Comparison of ENCODE assay signal across 15 mouse cellular contexts in the genomic region with DNA sequence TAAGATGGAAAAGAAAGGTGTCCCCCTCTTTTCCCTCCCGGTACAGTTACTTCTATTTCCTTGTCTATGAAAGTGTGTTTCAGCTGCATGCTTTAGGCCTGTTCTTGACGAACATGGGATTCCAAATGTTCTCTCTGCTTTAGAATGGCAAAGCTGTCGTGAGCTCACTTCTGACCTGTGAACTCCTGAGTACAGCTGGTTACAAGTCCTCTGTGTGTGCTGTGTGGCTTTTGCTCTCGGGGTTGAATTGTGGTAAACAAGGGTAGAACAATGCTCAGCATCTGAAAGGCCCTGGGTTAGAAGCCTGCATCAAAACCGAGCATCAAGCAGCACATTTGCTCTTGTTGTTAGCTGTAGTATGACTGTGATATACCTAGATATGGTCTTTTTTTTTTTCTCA. TPM values are rescaled to one million over a fixed set of nuclear protein-coding genes. Genes with fewer than 3 reads are reported as not detected.
DNase-seq lines count a peak whose midpoint lies in the region; ATAC-seq and TF ChIP-seq lines count a peak whose summit lies in the region.
"Had no signal": no experiment of that assay in that cellular context is flagged by ENCODE, and none has a peak within 500 bp of the region (broad histone marks: within the 10 kb centered on the region; RNA-seq: fewer than 3 reads in every experiment).

No protein-coding gene starts in this region.

- no peak for TF ChIP-seq CTCF in heart, adult 2 months (IDR thresholded peaks at IDR 0.05)
- TF ChIP-seq CTCF in lung, postnatal 0 days (IDR thresholded peaks at IDR 0.05) = no peak
- TF ChIP-seq CTCF in liver, postnatal 0 days (IDR thresholded peaks at IDR 0.05; ENCODE audit: low read depth) = no peak

- no peak for ATAC-seq in intestine, embryonic 14.5 days (replicated peaks; ENCODE audit: low FRiP score, low TSS enrichment, low read depth)
- no peak for ATAC-seq in intestine, embryonic 16.5 days
- no peak for ATAC-seq in lung, postnatal 0 days
- no peak for ATAC-seq in liver, postnatal 0 days

- peak overlapping the region; percentile 63 for H3K27ac ChIP-seq in heart, adult 2 months
- H3K27ac ChIP-seq in intestine, embryonic 14.5 days (ENCODE audit: low read depth) = peak overlapping the region; percentile 82
- no peak overlapping the region for H3K27ac ChIP-seq in intestine, embryonic 16.5 days (ENCODE audit: low read length)
- peak overlapping the region; percentile 83 for H3K27ac ChIP-seq in lung, postnatal 0 days (ENCODE audit: low read length)
- H3K27ac ChIP-seq in liver, postnatal 0 days (ENCODE audit: low read depth) = peak overlapping the region; percentile 74; the same call in 1 of the 2 replicates
- H3K27ac ChIP-seq: embryonic facial prominence, embryonic 13.5 days; forebrain, embryonic 10.5 days; hindbrain, embryonic 15.5 days; neural tube, embryonic 12.5 days had no signal

- H3K27me3 ChIP-seq in heart, adult 2 months (ENCODE audit: control insufficient read depth, insufficient read depth, low read length) = no peaks in the 10 kb centered on the region
- H3K27me3 ChIP-seq in intestine, embryonic 14.5 days (replicated peaks; ENCODE audit: control insufficient read depth, insufficient read depth, low read length) = no peaks in the 10 kb centered on the region
- H3K27me3 ChIP-seq in intestine, embryonic 16.5 days (replicated peaks; ENCODE audit: control insufficient read depth, insufficient read depth, low read length) = no peaks in the 10 kb centered on the region
- H3K27me3 ChIP-seq in lung, postnatal 0 days (replicated peaks; ENCODE audit: insufficient read depth, low read length) = no peaks in the 10 kb centered on the region
- H3K27me3 ChIP-seq in liver, postnatal 0 days (ENCODE audit: insufficient read depth, low read length) = no peaks in the 10 kb centered on the region
- H3K27me3 ChIP-seq: embryonic facial prominence, embryonic 13.5 days; hindbrain, embryonic 15.5 days; neural tube, embryonic 12.5 days had no signal

- 66% methylated on average over 5 of the region's 5 CpGs for WGBS in heart, adult 2 months
- 57% methylated on average over 5 of the region's 5 CpGs for WGBS in intestine, embryonic 14.5 days
- WGBS in intestine, embryonic 16.5 days = 66% methylated on average over 5 of the region's 5 CpGs
- WGBS in lung, postnatal 0 days = 64% methylated on average over 5 of the region's 5 CpGs
- WGBS in liver, postnatal 0 days (ENCODE audit: insufficient replicate concordance) = 62% methylated on average over 5 of the region's 5 CpGs

- no peak for TF ChIP-seq EP300 in heart, adult 2 months (IDR thresholded peaks at IDR 0.05; ENCODE audit: insufficient read depth, low read depth, low read length)
- TF ChIP-seq EP300 in lung, postnatal 0 days (IDR thresholded peaks at IDR 0.05) = no peak
- no peak for TF ChIP-seq EP300 in liver, postnatal 0 days (IDR thresholded peaks at IDR 0.05; ENCODE audit: low read depth)

- H3K79me2 ChIP-seq in heart, adult 2 months (replicated peaks; ENCODE audit: control insufficient read depth, insufficient read depth, low read length) = no peaks in the 10 kb centered on the region

- H3K4me2 ChIP-seq in intestine, embryonic 14.5 days (ENCODE audit: low read length) = no peak overlapping the region
- H3K4me2 ChIP-seq in intestine, embryonic 16.5 days (ENCODE audit: low read depth, low read length) = no peak overlapping the region
- no peak overlapping the region for H3K4me2 ChIP-seq in lung, postnatal 0 days (replicated peaks; ENCODE audit: low read depth, low read length)
- no peak overlapping the region for H3K4me2 ChIP-seq in liver, postnatal 0 days (ENCODE audit: low read depth, low read length)
- H3K4me2 ChIP-seq: embryonic facial prominence, embryonic 13.5 days; hindbrain, embryonic 15.5 days; neural tube, embryonic 12.5 days had no signal

- no peak for DNase-seq in heart, adult 2 months
- DNase-seq in heart, postnatal 10 days = no peak
- no peak for DNase-seq in intestine, embryonic 14.5 days (ENCODE audit: low spot score)
- DNase-seq in lung, postnatal 0 days (ENCODE audit: low spot score) = no peak
- DNase-seq in lung, postnatal 36 days = no peak
- no peak for DNase-seq in liver, postnatal 0 days
- no peak for DNase-seq in left cerebral cortex, postnatal 14 days (ENCODE audit: low spot score in 2 of 2)
- DNase-seq: cerebellum, adult 11-12 months; kidney, adult 9 months; thymus, adult 2 months had no signal

- TF ChIP-seq POLR2A in heart, adult 2 months (IDR thresholded peaks at IDR 0.05; ENCODE audit: insufficient read depth, low read depth, low read length) = no peak

- no peak overlapping the region for H3K9ac ChIP-seq in heart, adult 2 months (ENCODE audit: low read depth, low read length)
- no peak overlapping the region for H3K9ac ChIP-seq in intestine, embryonic 14.5 days (ENCODE audit: low read length)
- no peak overlapping the region for H3K9ac ChIP-seq in intestine, embryonic 16.5 days (ENCODE audit: low read depth, low read length)
- H3K9ac ChIP-seq in lung, postnatal 0 days (replicated peaks; ENCODE audit: low read depth) = no peak overlapping the region
- H3K9ac ChIP-seq in liver, postnatal 0 days (replicated peaks) = no peak overlapping the region
- H3K9ac ChIP-seq: hindbrain, embryonic 15.5 days; neural tube, embryonic 12.5 days had no signal

- H3K36me3 ChIP-seq in heart, adult 2 months (ENCODE audit: control insufficient read depth, insufficient read depth, low read length) = no peaks in the 10 kb centered on the region
- no peaks in the 10 kb centered on the region for H3K36me3 ChIP-seq in intestine, embryonic 14.5 days (ENCODE audit: control insufficient read depth, insufficient read depth, low read length)
- no peaks in the 10 kb centered on the region for H3K36me3 ChIP-seq in intestine, embryonic 16.5 days (ENCODE audit: control insufficient read depth, insufficient read depth, low read length)
- H3K36me3 ChIP-seq in lung, postnatal 0 days (ENCODE audit: insufficient read depth, low read length) = no peaks in the 10 kb centered on the region
- no peaks in the 10 kb centered on the region for H3K36me3 ChIP-seq in liver, postnatal 0 days (replicated peaks; ENCODE audit: insufficient read depth, low read length)
- H3K36me3 ChIP-seq: embryonic facial prominence, embryonic 13.5 days; forebrain, embryonic 10.5 days; hindbrain, embryonic 15.5 days; neural tube, embryonic 12.5 days had no signal

- H3K9me3 ChIP-seq in intestine, embryonic 14.5 days (ENCODE audit: control insufficient read depth, low read length) = no peaks in the 10 kb centered on the region
- no peaks in the 10 kb centered on the region for H3K9me3 ChIP-seq in intestine, embryonic 16.5 days (ENCODE audit: control insufficient read depth, low read length)
- no peaks in the 10 kb centered on the region for H3K9me3 ChIP-seq in lung, postnatal 0 days (ENCODE audit: low read length)
- no peaks in the 10 kb centered on the region for H3K9me3 ChIP-seq in liver, postnatal 0 days (ENCODE audit: low read length)
- H3K9me3 ChIP-seq: embryonic facial prominence, embryonic 13.5 days; forebrain, embryonic 10.5 days; hindbrain, embryonic 15.5 days; neural tube, embryonic 12.5 days had no signal

- H3K4me3 ChIP-seq in heart, adult 2 months = no peak overlapping the region
- H3K4me3 ChIP-seq in intestine, embryonic 14.5 days (ENCODE audit: low read depth, low read length) = no peak overlapping the region
- H3K4me3 ChIP-seq in intestine, embryonic 16.5 days (ENCODE audit: low read length) = no peak overlapping the region
- H3K4me3 ChIP-seq in lung, postnatal 0 days (ENCODE audit: low read depth, low read length) = no peak overlapping the region
- H3K4me3 ChIP-seq in liver, postnatal 0 days (ENCODE audit: low read depth, low read length) = no peak overlapping the region
- H3K4me3 ChIP-seq: embryonic facial prominence, embryonic 13.5 days; forebrain, embryonic 10.5 days; hindbrain, embryonic 15.5 days; neural tube, embryonic 12.5 days had no signal

- intact Hi-C loops in heart, adult 2 months (cut with DNase I) = no loop called here
- intact Hi-C loops in heart, postnatal 10 days (cut with DNase I) = no loop called here
- intact Hi-C loops in left cerebral cortex, postnatal 14 days (cut with DNase I) = no loop called here

- peaks cover 4% of the 10 kb centered on the region for H3K4me1 ChIP-seq in heart, adult 2 months (ENCODE audit: control insufficient read depth, insufficient read depth, low read length)
- H3K4me1 ChIP-seq in intestine, embryonic 14.5 days (replicated peaks; ENCODE audit: control insufficient read depth, insufficient read depth, low read length) = no peaks in the 10 kb centered on the region
- H3K4me1 ChIP-seq in intestine, embryonic 16.5 days (ENCODE audit: control insufficient read depth, insufficient read depth, low read length) = no peaks in the 10 kb centered on the region
- no peaks in the 10 kb centered on the region for H3K4me1 ChIP-seq in lung, postnatal 0 days (ENCODE audit: insufficient read depth, low read depth, low read length)
- H3K4me1 ChIP-seq in liver, postnatal 0 days (ENCODE audit: insufficient read depth) = peaks cover 6% of the 10 kb centered on the region; the same call in 1 of the 2 replicates
- H3K4me1 ChIP-seq: embryonic facial prominence, embryonic 13.5 days; hindbrain, embryonic 15.5 days; neural tube, embryonic 12.5 days had no signal

RNA-seq across cellular contexts. Expression of a gene that starts 6.3 kb away (rescaled TPM):
- total RNA-seq in heart, adult 2 months (2021) = 1 to 10 TPM; 5.5 to 5.8 TPM
- polyA plus RNA-seq in heart, adult 2 months (2012; rRNA removed) = 13.0 and 19.2 TPM in 2 replicates
- 1 to 10 TPM; 4.5 to 4.9 TPM for total RNA-seq in heart, postnatal 10 days (2021)
- polyA plus RNA-seq in intestine, embryonic 14.5 days (2014; fragmentation: Nextera tagmentation; extraction: Ambion mirVana) = 46.0 and 46.9 TPM in 2 replicates
- polyA plus RNA-seq in intestine, embryonic 16.5 days (2015; fragmentation: Nextera tagmentation; extraction: Ambion mirVana) = 25.9 and 28.4 TPM in 2 replicates
- polyA plus RNA-seq in lung, postnatal 0 days (2015; fragmentation: Nextera tagmentation; extraction: Ambion mirVana) = 43.0 and 44.5 TPM in 2 replicates
- polyA plus RNA-seq in liver, postnatal 0 days (2015; fragmentation: Nextera tagmentation; extraction: Ambion mirVana) = 11.7 and 13.0 TPM in 2 replicates
- 10 to 100 TPM; 10.2 to 11.4 TPM for total RNA-seq in left cerebral cortex, postnatal 14 days (2021)

RNA-seq across cellular contexts. Expression of a gene that starts 14.6 kb away (rescaled TPM):
- total RNA-seq in heart, adult 2 months (2021) = 10 to 100 TPM; 11.3 TPM
- polyA plus RNA-seq in heart, adult 2 months (2012; rRNA removed) = 24.3 and 32.2 TPM in 2 replicates
- 10 to 100 TPM; 11.5 to 11.8 TPM for total RNA-seq in heart, postnatal 10 days (2021)
- polyA plus RNA-seq in intestine, embryonic 14.5 days (2014; fragmentation: Nextera tagmentation; extraction: Ambion mirVana) = 18.0 and 19.4 TPM in 2 replicates
- 22.5 and 23.0 TPM in 2 replicates for polyA plus RNA-seq in intestine, embryonic 16.5 days (2015; fragmentation: Nextera tagmentation; extraction: Ambion mirVana)
- 42.3 and 48.1 TPM in 2 replicates for polyA plus RNA-seq in lung, postnatal 0 days (2015; fragmentation: Nextera tagmentation; extraction: Ambion mirVana)
- polyA plus RNA-seq in liver, postnatal 0 days (2015; fragmentation: Nextera tagmentation; extraction: Ambion mirVana) = 18.5 and 19.0 TPM in 2 replicates
- total RNA-seq in left cerebral cortex, postnatal 14 days (2021) = 10 to 100 TPM; 11.8 to 12.1 TPM

RNA-seq across cellular contexts. Expression of a gene that starts 14.8 kb away (rescaled TPM):
- 1 to 10 TPM; 1.9 to 2.7 TPM for total RNA-seq in heart, adult 2 months (2021)
- polyA plus RNA-seq in heart, adult 2 months (2012; rRNA removed) = 6.2 and 6.7 TPM in 2 replicates
- 1 to 10 TPM; 4.3 to 4.8 TPM for total RNA-seq in heart, postnatal 10 days (2021)
- 35.9 and 38.5 TPM in 2 replicates for polyA plus RNA-seq in intestine, embryonic 14.5 days (2014; fragmentation: Nextera tagmentation; extraction: Ambion mirVana)
- polyA plus RNA-seq in intestine, embryonic 16.5 days (2015; fragmentation: Nextera tagmentation; extraction: Ambion mirVana) = 23.9 and 27.5 TPM in 2 replicates
- polyA plus RNA-seq in lung, postnatal 0 days (2015; fragmentation: Nextera tagmentation; extraction: Ambion mirVana) = 19.4 and 21.6 TPM in 2 replicates
- polyA plus RNA-seq in liver, postnatal 0 days (2015; fragmentation: Nextera tagmentation; extraction: Ambion mirVana) = 8.2 and 8.4 TPM in 2 replicates
- 10 to 100 TPM; 11.2 to 13.2 TPM for total RNA-seq in left cerebral cortex, postnatal 14 days (2021)

RNA-seq across cellular contexts. Expression of a gene that starts 36.4 kb away (rescaled TPM):
- total RNA-seq in heart, adult 2 months (2021) = 10 to 100 TPM; 65.5 to 77.9 TPM
- 45.7 and 74.6 TPM in 2 replicates for polyA plus RNA-seq in heart, adult 2 months (2012; rRNA removed)
- 10 to 100 TPM; 61.9 to 67.1 TPM for total RNA-seq in heart, postnatal 10 days (2021)
- polyA plus RNA-seq in intestine, embryonic 14.5 days (2014; fragmentation: Nextera tagmentation; extraction: Ambion mirVana) = 61.9 and 62.5 TPM in 2 replicates
- polyA plus RNA-seq in intestine, embryonic 16.5 days (2015; fragmentation: Nextera tagmentation; extraction: Ambion mirVana) = 57.4 and 60.9 TPM in 2 replicates
- 46.4 and 49.8 TPM in 2 replicates for polyA plus RNA-seq in lung, postnatal 0 days (2015; fragmentation: Nextera tagmentation; extraction: Ambion mirVana)
- 23.6 and 25.4 TPM in 2 replicates for polyA plus RNA-seq in liver, postnatal 0 days (2015; fragmentation: Nextera tagmentation; extraction: Ambion mirVana)
- total RNA-seq in left cerebral cortex, postnatal 14 days (2021) = 10 to 100 TPM; 59.0 to 60.1 TPM

RNA-seq across cellular contexts. Expression of a gene that starts 37.3 kb away (rescaled TPM):
- 10 to 100 TPM; 23.8 to 25.2 TPM for total RNA-seq in heart, adult 2 months (2021)
- 20.6 and 37.7 TPM in 2 replicates for polyA plus RNA-seq in heart, adult 2 months (2012; rRNA removed)
- 10 to 100 TPM; 39.9 to 41.2 TPM for total RNA-seq in heart, postnatal 10 days (2021)
- polyA plus RNA-seq in intestine, embryonic 14.5 days (2014; fragmentation: Nextera tagmentation; extraction: Ambion mirVana) = 51.0 and 55.1 TPM in 2 replicates
- 29.7 and 30.9 TPM in 2 replicates for polyA plus RNA-seq in intestine, embryonic 16.5 days (2015; fragmentation: Nextera tagmentation; extraction: Ambion mirVana)
- polyA plus RNA-seq in lung, postnatal 0 days (2015; fragmentation: Nextera tagmentation; extraction: Ambion mirVana) = 19.8 and 20.0 TPM in 2 replicates
- polyA plus RNA-seq in liver, postnatal 0 days (2015; fragmentation: Nextera tagmentation; extraction: Ambion mirVana) = 8.5 and 9.1 TPM in 2 replicates
- total RNA-seq in left cerebral cortex, postnatal 14 days (2021) = 10 to 100 TPM; 70.2 to 70.9 TPM
